Mouse (Mus musculus): ENCODE results near the gene Smg1. TPM values are rescaled to one million over a fixed set of nuclear protein-coding genes. Genes with fewer than 3 reads are reported as not detected.

Gene Smg1
- total RNA-seq, 2 experiments from 2014 or later, result 60.3 to 82.2 TPM

DNA sequence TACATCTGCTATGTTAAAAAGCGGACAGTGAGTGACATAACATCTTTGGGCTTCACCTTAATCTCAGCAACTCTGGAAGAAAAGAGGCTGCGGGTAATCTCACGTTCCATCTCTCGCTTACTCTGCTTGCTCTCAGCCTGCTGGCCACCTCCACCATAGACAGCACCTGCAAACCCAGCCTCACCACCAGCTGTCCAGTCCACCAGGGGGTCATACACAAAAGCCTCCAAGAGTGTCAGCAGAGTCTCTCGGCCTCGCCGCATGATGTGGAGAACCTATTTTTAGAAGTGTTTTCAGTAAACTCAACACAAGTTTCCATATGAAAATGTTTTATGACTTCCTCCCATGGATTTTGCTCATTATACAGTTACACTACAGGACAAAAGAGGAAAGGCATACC lies 87.0 kb downstream of the Smg1 start:
- no peak for DNase-seq (ENCODE audit: extremely low spot score in 1 of 2, low spot score in 1 of 2)

DNA sequence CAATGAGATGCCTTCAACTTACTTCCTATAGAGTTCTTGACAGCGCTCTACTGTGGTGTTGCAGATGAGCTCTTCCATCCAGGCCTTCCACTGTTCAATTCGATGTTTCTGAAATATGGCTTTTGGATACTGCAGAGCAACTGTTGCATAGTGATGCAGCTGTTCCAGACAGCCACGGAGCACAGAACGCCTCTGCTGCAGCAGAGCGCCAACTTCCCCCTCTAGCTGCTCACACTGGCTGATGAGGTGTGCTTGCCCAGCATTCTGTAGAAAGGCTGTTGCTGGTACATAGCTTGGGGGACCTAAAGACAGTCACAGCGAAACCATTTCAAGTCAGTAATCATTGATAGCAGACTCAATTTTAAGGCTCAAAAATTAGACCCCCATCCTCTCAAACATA lies 89.3 kb downstream of the Smg1 start:
- DNase-seq (ENCODE audit: extremely low spot score in 1 of 2, low spot score in 1 of 2), result no peak

DNA sequence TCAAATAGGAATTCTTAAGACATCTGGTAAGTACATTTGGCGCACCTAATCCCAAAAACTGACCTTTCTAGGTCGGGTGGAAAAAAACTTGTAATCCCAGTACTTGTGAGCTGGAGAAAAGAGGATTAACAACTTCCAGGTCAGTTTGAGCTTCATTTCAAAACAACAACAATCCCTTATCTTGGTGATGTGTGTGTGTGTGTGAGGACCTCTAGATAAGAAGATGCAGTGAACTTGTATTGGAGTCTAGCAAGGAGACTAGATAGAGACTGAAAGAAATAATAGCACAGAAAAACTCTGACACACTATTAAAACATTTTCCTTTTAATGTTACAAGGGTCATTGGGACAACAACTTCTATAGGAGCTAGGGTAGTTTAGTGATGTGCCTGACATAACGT lies 99.9 kb downstream of the Smg1 start:
- no peak for DNase-seq (ENCODE audit: extremely low spot score in 1 of 2, low spot score in 1 of 2)

DNA sequence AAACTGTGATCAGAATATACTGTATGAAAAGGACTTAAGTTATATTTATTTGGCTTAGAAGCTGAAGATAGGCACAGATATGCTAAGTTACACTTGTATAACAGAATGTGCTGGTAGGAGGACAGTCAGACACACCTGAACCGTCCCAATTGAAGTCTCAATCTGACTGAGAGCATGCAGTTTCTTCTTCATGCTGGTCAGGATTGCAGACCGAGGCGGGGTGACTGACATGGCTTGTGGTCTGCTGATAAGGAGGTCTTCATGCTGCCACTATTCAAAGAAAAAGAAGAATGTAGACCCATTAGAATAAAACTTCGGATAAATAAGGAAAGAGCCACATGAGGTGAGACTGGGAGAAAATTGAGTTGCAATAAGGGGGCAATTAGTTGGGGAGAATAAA lies 100.3 kb downstream of the Smg1 start:
- DNase-seq (ENCODE audit: extremely low spot score in 1 of 2, low spot score in 1 of 2), result no peak

DNA sequence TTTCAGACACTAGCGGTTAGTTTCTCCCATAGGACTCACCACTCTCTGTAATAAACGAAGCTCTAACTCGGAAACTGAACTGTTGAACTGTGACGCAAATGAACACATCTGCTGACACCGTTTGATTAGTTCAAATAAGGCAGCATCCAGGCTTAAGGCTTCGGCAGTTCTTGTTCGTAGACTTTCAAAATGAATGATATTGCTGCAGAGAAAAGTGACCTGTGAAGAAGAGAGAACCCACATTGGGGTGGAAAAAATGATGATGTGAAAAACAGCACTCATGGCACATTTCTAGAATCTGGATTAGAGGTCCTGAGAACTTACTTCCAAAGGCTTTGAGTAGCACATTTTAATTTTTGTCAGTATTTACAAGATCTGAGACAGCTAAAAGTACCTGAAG lies 102.2 kb downstream of the Smg1 start:
- no peak for DNase-seq (ENCODE audit: extremely low spot score in 1 of 2, low spot score in 1 of 2)

DNA sequence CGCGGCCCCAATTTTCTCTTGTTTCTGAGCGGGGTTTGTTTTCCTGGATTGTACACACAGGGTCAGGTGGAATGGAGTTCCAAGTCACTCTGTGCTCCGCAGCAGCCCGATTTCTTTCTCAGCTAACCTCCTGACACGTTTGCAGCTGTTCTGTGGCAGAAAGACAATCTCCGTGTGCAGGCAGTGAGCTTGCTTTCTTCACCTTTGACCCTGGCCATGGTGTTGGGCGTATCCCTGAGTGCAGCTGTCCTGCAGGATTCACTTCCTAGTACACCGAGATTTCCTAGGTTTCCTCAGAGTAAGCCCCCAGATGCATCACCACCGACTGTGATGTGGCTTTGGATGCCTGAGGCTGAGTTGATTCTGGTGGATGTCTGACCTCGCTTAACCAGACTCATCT lies 108.3 kb downstream of the Smg1 start:
- no peak for DNase-seq (ENCODE audit: extremely low spot score in 1 of 2, low spot score in 1 of 2)

DNA sequence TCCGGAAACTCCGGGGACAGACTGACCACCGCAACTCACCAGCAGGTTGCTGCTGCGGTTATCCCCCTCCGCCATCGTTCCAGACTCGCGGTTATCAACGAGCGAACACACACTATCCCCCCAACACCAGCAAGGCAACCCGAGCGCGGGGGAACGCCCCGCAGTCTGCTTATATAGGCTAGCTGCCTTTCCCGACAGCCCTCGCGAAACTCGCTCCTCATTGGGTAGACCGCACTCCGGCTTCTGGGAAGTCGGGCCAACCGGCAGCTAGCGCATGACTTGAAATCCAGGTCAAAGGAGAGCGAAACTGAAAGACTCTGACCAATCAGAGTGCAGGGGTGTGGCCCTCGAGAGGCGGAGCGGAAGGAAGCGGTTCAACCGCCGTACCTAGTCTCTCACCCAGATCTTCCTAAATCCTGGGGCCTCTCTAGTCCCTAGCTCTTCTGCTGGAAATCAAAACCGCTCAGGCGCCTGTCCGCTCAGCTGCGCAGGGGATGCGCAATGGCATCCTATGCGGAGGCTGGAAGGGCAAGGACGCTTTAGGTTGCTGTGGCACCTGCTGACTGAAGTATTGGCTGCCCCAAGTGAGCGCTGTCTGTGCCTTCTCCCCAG lies 113.9 kb downstream of the Smg1 start, which contains the start of gene Arl6ip1:
TSS of gene Arl6ip1 (minus strand) at position 233 of the 612 bp plus-strand sequence.
- peak; percentile 87 to 88 for DNase-seq (ENCODE audit: extremely low spot score in 1 of 2, low spot score in 1 of 2)

DNA sequence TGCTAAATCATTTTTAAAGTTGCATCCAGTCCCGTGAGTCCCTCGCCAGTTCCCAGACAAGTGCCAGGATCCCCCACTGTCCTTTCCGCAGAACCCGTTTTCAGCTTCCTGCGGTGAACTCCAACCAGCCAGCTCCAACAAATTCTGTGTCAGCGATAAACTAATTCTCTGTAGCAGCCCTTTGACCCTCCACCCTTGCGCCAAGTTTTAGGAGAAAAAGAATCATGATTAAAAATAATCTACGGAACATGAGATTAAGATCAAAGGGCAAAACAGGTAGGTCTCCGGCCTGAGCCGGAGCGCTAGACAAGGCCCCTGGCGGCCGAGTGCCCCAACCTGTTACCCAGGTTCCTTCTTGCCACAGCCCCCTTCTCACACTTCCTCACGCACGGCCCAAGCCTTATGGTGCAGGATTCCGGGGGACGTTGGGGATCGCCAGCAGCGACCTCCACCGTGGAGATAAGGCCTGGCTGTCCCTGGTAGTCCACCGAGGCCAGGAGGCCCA lies 114.5 kb downstream of the Smg1 start:
- DNase-seq (ENCODE audit: extremely low spot score in 1 of 2, low spot score in 1 of 2), result no peak

DNA sequence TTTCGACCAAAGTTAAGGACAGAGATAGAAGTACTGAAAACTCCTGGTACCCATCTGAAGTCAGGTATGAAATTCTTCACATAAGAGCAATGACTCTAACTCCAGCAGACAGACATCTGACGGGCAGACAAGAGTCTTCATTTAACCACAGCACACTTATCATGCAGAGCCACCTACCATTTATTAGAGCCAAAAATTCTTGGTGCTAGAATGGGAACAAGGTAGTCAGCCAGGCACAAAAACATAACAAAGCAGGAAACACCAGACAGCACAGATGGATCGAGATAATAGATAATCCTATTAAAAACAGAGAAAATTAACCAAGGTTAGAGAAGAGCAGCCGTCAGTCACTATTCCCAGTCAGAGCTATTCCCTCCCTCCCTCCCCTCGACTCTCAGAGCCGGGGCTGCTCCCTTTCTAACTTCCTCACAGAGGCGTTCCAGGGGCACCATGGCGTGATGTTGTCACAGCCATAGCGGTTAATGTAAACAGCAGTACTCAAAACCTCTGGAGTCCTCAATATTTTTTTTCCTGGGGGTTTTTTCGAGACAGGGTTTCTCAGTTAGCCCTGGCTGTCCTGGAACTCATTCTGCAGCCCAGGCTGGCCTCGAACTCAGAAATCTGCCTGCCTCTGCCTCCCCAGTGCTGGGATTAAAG lies 117.1 kb downstream of the Smg1 start:
- DNase-seq (ENCODE audit: extremely low spot score in 1 of 2, low spot score in 1 of 2), result no peak

DNA sequence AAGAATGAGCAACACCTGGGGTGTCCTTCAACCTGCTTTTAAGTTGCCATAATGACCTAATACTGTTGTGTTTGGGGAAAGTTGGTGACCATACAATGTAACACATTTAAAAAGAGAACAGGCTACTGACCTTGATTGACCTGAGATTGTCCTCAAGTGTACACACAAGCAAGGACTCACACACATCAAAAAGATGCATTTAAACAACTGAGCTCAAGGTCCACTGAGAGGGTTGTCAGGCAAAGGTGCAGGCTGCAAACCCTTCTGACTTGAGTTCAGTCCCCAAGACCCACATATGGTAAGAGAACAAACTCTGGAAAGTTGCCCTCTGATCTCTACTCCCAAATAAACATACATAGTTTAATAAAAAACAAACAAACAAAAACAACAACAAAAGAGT lies 117.7 kb downstream of the Smg1 start:
- no peak for DNase-seq (ENCODE audit: extremely low spot score in 1 of 2, low spot score in 1 of 2)

DNA sequence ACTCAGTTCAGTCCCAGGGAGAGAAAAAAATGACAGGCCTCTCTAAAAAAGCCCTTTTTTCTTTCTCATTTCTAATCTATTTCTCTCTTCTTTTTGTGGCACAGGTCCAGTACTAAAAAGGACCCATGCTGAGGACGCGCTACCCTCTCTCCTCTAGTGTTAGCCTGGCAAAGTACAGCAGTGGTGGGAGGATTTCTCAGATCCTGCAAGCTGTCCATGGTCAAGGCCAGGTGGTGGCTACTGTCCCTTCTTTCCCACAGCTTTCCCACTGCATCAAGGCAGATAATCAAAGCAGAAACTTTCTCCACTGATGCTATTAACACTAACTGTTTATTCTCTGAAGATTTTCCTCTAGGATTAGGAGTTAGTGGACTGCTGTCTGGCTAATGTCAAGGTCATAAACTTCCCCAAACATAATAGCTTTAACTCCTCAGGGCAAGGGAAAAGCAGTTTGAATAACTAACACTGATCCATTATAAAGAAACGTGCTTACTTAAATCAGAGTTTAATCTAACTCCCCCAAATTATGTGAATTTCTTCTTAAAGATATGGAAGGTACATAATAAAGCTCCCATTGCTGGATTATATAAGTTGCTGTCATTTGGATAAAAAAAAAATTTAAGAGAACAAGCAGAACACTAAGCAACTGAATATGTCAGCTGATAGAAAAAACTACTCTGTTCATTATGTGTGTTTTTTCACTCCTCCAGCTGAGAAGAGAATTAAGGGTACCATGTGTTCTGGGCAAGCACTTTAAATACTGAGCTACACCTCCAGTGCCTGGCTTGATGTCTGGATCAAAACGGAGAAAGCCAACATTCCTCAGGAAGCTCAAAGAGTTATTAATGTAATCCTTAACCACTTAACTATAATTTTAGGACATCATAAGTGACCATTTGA lies 119.7 kb downstream of the Smg1 start:
- DNase-seq (ENCODE audit: extremely low spot score in 1 of 2, low spot score in 1 of 2), result no peak

DNA sequence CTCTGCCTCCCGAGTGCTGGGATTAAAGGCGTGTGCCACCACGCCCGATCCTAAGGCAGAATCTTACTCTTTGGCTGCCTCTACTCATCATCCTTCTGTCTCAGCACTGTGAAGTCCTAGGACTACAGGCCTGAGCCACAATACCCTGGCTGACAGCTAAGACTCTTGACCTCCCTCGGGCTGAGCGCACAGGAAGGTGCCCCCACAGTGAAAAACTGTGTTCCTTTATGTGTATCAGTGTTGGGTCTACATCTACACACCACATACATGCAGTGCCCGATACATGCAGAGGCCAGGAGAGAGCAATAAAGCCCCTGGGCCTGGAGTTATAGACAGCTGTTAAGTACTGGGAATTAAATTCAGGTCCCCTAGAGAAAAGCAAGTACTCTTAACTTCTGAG lies 121.2 kb downstream of the Smg1 start:
- no peak for DNase-seq (ENCODE audit: extremely low spot score in 1 of 2, low spot score in 1 of 2)

DNA sequence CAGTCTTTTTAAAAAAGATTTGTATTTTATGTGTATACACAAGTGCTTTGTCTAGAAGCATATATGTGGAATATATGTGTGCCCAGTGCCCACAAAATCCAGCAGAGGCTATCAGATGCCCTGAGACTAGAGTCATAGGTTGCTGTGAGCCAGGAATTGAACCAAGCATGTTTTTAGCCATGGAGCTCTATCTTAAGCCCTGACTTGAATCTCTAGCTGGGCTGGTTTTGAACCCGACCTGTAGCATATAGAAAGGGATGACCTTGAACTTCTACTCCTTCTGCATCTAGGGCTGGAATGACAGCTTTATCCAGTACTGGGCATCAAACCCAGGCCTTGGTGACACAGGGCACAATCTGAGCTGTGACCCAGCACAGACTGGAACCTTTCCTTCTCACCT lies 122.8 kb downstream of the Smg1 start:
- DNase-seq (ENCODE audit: extremely low spot score in 1 of 2, low spot score in 1 of 2), result no peak

DNA sequence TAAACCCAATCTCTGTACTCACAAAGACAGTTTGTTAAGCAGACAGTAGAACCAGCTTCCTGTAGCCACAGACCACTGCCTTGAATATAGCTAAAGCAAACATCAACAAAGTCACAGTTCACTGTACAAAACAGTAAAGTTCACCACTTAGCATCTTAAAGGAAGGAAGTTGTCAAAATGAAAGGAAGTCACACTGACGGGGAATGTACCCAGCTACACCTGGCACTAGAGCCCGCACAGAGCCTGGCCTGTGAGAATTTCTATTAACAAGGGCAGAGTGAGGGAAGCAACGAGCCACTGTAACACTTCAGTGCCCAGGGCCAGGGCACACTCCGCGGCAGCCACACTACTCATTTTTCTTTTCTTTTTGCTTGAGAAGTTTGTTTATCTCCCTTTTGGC lies 123.5 kb downstream of the Smg1 start:
- no peak for DNase-seq (ENCODE audit: extremely low spot score in 1 of 2, low spot score in 1 of 2)

DNA sequence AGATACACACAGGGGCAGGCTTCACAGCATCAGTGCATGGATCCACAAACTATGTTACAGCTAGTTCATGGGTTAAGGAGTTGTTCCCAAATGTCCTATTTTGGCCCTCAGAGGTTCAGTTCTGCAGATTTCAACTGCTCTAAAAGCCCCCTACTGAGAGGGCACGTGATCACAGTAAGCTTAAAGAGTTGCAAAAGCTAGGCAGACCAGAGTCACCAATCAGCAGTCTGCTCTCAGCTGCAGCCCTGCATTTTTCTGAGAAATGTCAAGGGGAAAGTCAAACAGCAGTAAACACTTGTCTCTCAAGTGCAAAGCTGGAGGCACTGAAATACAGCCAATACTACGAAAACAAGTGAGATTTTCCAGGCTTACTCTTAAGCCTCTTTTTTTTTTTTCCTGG lies 124.3 kb downstream of the Smg1 start:
- DNase-seq (ENCODE audit: extremely low spot score in 1 of 2, low spot score in 1 of 2), result no peak

DNA sequence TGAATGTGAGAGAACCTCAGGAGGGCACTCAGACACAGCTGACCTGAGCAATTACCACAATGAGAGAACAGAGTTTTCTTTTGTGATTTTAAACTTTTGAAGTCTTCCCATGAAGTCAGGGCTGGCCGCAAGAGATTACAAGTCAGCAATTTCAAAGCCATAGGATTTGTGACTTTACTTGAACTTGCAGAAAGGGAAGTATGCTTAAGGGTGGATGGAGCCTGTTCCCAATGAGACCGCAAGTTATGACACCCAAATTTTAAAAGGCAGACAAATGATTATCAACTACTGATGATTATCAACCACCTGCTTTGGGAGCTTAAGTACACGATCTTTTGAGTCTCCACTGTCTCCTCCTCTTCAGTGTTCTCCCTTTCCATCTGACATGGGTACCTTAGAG lies 125.0 kb downstream of the Smg1 start:
- DNase-seq (ENCODE audit: extremely low spot score in 1 of 2, low spot score in 1 of 2), result no peak

DNA sequence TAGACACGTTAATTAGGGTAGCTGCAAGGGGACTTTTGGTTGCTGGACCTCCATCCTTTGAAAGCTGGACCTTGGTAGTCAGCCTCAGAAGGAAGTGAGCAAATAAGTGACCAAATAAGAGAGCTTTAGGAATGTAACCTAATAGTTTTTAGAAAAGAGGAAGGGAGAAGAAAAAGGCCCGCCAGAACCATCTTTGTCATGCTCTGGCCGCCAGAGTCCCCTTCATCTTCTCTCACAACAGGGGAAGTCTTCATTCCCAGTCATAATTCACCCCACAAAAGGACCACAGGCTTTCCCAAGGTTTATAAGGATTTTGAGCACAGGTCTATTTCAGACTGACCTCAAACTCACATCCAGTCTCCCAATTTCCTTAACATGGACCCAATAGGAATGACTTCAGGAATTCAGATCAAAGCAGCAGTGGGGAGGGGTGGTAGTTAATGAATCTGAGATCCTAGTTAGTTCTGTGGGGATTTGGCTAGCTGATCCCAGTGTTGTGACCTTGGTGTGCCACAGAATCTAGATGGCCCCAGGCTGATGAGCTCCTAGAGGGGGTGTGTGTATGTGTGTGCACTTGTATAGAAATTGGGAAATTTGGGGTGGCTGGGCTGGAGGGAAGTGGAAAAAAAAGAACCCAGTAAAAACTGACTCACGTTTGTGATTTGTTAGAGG lies 125.8 kb downstream of the Smg1 start:
- no peak for DNase-seq (ENCODE audit: extremely low spot score in 1 of 2, low spot score in 1 of 2)

DNA sequence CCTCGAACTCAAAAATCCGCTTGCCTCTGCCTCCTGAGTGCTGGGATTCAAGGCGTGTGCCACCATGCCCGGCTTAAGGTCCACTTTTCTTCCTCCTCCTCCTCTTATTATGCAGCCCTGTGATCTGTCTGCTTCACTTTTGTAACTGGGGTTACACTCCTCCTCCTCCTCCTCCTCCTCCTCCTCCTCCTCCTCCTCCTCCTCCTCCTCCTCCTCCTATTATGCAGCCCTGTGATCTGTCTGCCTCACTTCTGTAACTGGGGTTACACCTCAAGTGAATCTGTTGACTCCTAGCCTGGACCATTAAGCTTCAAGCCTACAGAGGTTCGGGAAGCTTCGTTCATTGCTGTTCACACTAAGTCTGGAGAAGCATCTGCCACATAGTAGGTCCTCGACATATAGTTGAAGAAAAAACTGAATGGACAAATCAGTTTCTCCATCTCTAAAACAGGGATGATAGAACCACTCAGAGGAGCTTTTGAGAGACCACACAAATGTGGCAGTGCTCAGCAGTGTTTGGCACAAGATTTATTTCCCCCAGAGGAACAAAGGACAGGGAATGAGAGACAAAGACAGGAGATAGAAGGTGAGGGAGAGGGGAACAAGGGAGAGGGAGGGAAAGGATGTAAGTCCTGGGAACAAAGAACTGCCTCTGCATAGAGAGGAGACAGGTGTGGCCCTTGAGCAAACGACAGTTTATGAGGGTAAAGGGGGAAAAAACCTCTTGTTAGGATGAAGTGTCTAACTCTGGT lies 126.5 kb downstream of the Smg1 start:
- no peak for DNase-seq (ENCODE audit: extremely low spot score in 1 of 2, low spot score in 1 of 2)

DNA sequence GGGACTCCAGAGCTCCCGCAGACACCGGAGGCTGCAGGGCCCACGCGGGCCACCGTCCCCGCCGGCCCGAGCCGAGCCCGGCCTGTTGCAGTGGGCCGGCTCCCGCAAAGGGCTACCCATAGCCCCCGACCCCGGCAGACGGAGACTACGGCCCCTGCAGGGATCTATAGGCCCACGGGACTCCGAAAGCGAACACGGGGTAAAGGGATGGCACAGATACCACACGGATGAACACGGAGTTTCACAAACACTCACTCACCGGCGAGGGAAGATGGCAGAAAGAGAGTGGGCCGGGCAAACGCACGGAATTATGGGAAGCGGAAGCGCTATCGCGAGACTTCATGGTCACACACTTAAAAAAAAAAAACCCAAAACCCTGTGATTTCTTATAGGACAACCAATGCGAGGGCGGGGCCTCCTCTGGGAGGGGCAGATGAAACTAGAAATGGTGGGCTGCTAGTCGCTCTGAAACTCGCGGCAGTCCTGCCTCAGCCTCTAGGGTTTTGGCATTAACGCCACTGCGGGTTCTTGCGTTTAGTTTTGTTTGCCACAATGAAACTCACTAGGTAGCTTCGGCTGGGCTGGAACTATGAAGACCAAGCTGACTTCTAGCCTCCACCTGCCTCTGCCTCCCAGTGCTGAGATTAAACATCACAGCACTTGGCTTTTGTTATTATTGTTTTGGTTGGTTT lies 127.4 kb downstream of the Smg1 start, which contains the start of gene Rps15a:
TSS of gene Rps15a (minus strand) at position 312 of the 692 bp plus-strand sequence.
- peak; percentile 89 to 92 for DNase-seq (ENCODE audit: extremely low spot score in 1 of 2, low spot score in 1 of 2)

All from layer of hippocampus, postnatal 25 days (tissue).